Mouse (Mus musculus): ENCODE data around the gene Hist1h3f.
A peak's percentile ranks its signal among the peaks of the same experiment; 100 is the strongest.

Hist1h3f gene

GRCm38 (mm10) chr13:23543965-23544786 lies at the start of gene Hist1h3f:
Hist1h3f (plus strand) TSS chr13:23544052.
- peak; percentile 97 for DNase-seq (ENCODE audit: low read depth)

GRCm38 (mm10) chr13:23495526-23495925 lies 48.3 kb upstream of the Hist1h3f start:
- no peak for DNase-seq (ENCODE audit: low read depth)

- DNase-seq (ENCODE audit: low read depth) = no peak
Measured at GRCm38 (mm10) chr13:23497656-23498321, 46.1 kb upstream of the Hist1h3f start.

GRCm38 (mm10) chr13:23498653-23499052 lies 45.2 kb upstream of the Hist1h3f start:
- DNase-seq (ENCODE audit: low read depth) = no peak

- no peak for DNase-seq (ENCODE audit: low read depth)
Measured at GRCm38 (mm10) chr13:23499943-23500342, 43.9 kb upstream of the Hist1h3f start.

GRCm38 (mm10) chr13:23500424-23501200 lies 43.2 kb upstream of the Hist1h3f start:
- peak; percentile 73 for DNase-seq (ENCODE audit: low read depth)

- no peak for DNase-seq (ENCODE audit: low read depth)
Measured at GRCm38 (mm10) chr13:23501511-23501910, 42.3 kb upstream of the Hist1h3f start.

- no peak for DNase-seq (ENCODE audit: low read depth)
Measured at GRCm38 (mm10) chr13:23502031-23502567, 41.8 kb upstream of the Hist1h3f start.

- DNase-seq (ENCODE audit: low read depth) = no peak
Measured at GRCm38 (mm10) chr13:23502916-23503315, 40.9 kb upstream of the Hist1h3f start.

GRCm38 (mm10) chr13:23503797-23504196 lies 40.1 kb upstream of the Hist1h3f start:
- peak; percentile 69 for DNase-seq (ENCODE audit: low read depth)

GRCm38 (mm10) chr13:23505662-23506345 lies 38.0 kb upstream of the Hist1h3f start:
- DNase-seq (ENCODE audit: low read depth) = no peak

GRCm38 (mm10) chr13:23506351-23506750 lies 37.5 kb upstream of the Hist1h3f start:
- peak; percentile 72 for DNase-seq (ENCODE audit: low read depth)

GRCm38 (mm10) chr13:23506819-23507515 lies 36.9 kb upstream of the Hist1h3f start:
- no peak for DNase-seq (ENCODE audit: low read depth)

GRCm38 (mm10) chr13:23510127-23510526 lies 33.7 kb upstream of the Hist1h3f start:
- no peak for DNase-seq (ENCODE audit: low read depth)

GRCm38 (mm10) chr13:23513517-23513916 lies 30.3 kb upstream of the Hist1h3f start:
- no peak for DNase-seq (ENCODE audit: low read depth)

- DNase-seq (ENCODE audit: low read depth) = no peak
Measured at GRCm38 (mm10) chr13:23515281-23515680, 28.6 kb upstream of the Hist1h3f start.

- DNase-seq (ENCODE audit: low read depth) = no peak
Measured at GRCm38 (mm10) chr13:23515826-23516620, 27.8 kb upstream of the Hist1h3f start.

GRCm38 (mm10) chr13:23516822-23517602 lies 26.8 kb upstream of the Hist1h3f start:
- peak; percentile 93 for DNase-seq (ENCODE audit: low read depth)

- DNase-seq (ENCODE audit: low read depth) = peak; percentile 90
Measured at GRCm38 (mm10) chr13:23517603-23518294, 26.1 kb upstream of the Hist1h3f start.

All from naive thymus-derived CD4-positive, alpha-beta T cell, adult 2 months (primary cell).